ENCODE assay signal across 8 mouse cellular contexts in genomic region chr15:31447121-31447520, GRCm38 (mm10). TPM values are rescaled to one million over a fixed set of nuclear protein-coding genes. Genes with fewer than 3 reads are reported as not detected.
A peak's percentile ranks its signal among the peaks of the same experiment; 100 is the strongest.
DNase-seq lines count a peak whose midpoint lies in the region; ATAC-seq lines count a peak whose summit lies in the region.

No protein-coding gene starts in this region.

- intact Hi-C loops in left cerebral cortex, postnatal 36 days (cut with DNase I) = loop anchor here (1.0 kb wide), 1 partner anchor 132 kb away; no protein-coding TSS in a partner anchor

- WGBS in embryonic facial prominence, embryonic 15.5 days = 35% methylated on average over 7 of the region's 7 CpGs
- WGBS in hindbrain, embryonic 14.5 days = 47% methylated on average over 7 of the region's 7 CpGs
- WGBS in neural tube, embryonic 13.5 days = 51% methylated on average over 7 of the region's 7 CpGs

- 0 out of 2 replicates have a peak overlapping the region, but pooled peaks have one; percentile 29 for H3K4me2 ChIP-seq in embryonic facial prominence, embryonic 15.5 days (replicated peaks)
- 0 out of 2 replicates have a peak overlapping the region, but pooled peaks have one; percentile 5 for H3K4me2 ChIP-seq in hindbrain, embryonic 14.5 days (replicated peaks)
- H3K4me2 ChIP-seq in neural tube, embryonic 13.5 days = no peak overlapping the region

- DNase-seq in layer of hippocampus, adult 11-12 months (ENCODE audit: low spot score) = peak; percentile 75
- DNase-seq in layer of hippocampus, adult 9-10 months (ENCODE audit: low spot score) = no peak
- peak; percentile 81 for DNase-seq in NIH3T3 (ENCODE audit: low read depth)
- DNase-seq in hindbrain, embryonic 14.5 days (ENCODE audit: low spot score) = peak; percentile 82
- peak; percentile 39 to 62 for DNase-seq in left cerebral cortex, postnatal 36 days (ENCODE audit: low spot score in 2 of 2)
- no peak for DNase-seq in ovary, postnatal 10 days (ENCODE audit: low spot score)

- H3K27ac ChIP-seq in embryonic facial prominence, embryonic 15.5 days (replicated peaks) = no peak overlapping the region
- no peak overlapping the region for H3K27ac ChIP-seq in hindbrain, embryonic 14.5 days
- no peak overlapping the region for H3K27ac ChIP-seq in neural tube, embryonic 13.5 days (replicated peaks)

- no peak overlapping the region for H3K4me3 ChIP-seq in embryonic facial prominence, embryonic 15.5 days (replicated peaks)
- H3K4me3 ChIP-seq in hindbrain, embryonic 14.5 days (replicated peaks; ENCODE audit: low read length) = no peak overlapping the region
- no peak overlapping the region for H3K4me3 ChIP-seq in neural tube, embryonic 13.5 days

- no peaks in the 10 kb centered on the region for H3K9me3 ChIP-seq in embryonic facial prominence, embryonic 15.5 days (replicated peaks)
- no peaks in the 10 kb centered on the region for H3K9me3 ChIP-seq in hindbrain, embryonic 14.5 days (ENCODE audit: control insufficient read depth, low read length)
- H3K9me3 ChIP-seq in neural tube, embryonic 13.5 days = no peaks in the 10 kb centered on the region

- H3K27me3 ChIP-seq in embryonic facial prominence, embryonic 15.5 days = no peaks in the 10 kb centered on the region
- no peaks in the 10 kb centered on the region for H3K27me3 ChIP-seq in hindbrain, embryonic 14.5 days (ENCODE audit: control insufficient read depth, insufficient read depth, low read length)
- 0 out of 2 replicates have a peak, but pooled peaks cover 3% of the 10 kb centered on the region for H3K27me3 ChIP-seq in neural tube, embryonic 13.5 days

- H3K9ac ChIP-seq in embryonic facial prominence, embryonic 15.5 days = no peak overlapping the region
- no peak overlapping the region for H3K9ac ChIP-seq in hindbrain, embryonic 14.5 days
- H3K9ac ChIP-seq in neural tube, embryonic 13.5 days = no peak overlapping the region

- peaks cover 6% of the 10 kb centered on the region; the same call in 1 of the 2 replicates for H3K4me1 ChIP-seq in embryonic facial prominence, embryonic 15.5 days
- H3K4me1 ChIP-seq in hindbrain, embryonic 14.5 days (replicated peaks; ENCODE audit: control insufficient read depth, insufficient read depth, low read length) = no peaks in the 10 kb centered on the region
- H3K4me1 ChIP-seq in neural tube, embryonic 13.5 days (replicated peaks) = no peaks in the 10 kb centered on the region

- H3K36me3 ChIP-seq in embryonic facial prominence, embryonic 15.5 days = no peaks in the 10 kb centered on the region
- H3K36me3 ChIP-seq in hindbrain, embryonic 14.5 days (replicated peaks; ENCODE audit: control insufficient read depth, insufficient read depth) = no peaks in the 10 kb centered on the region
- H3K36me3 ChIP-seq in neural tube, embryonic 13.5 days = no peaks in the 10 kb centered on the region

- ATAC-seq in embryonic facial prominence, embryonic 15.5 days (ENCODE audit: insufficient number of reproducible peaks, low FRiP score, low TSS enrichment, low read depth) = no peak
- peak; percentile 69 for ATAC-seq in hindbrain, embryonic 14.5 days (ENCODE audit: low FRiP score)
- ATAC-seq in neural tube, embryonic 13.5 days (ENCODE audit: low read depth) = peak; percentile 63

RNA-seq across cellular contexts. Expression of gene Ropn1l, which starts 6.4 kb away (rescaled TPM):
- 3.6 and 5.8 TPM in 2 replicates for polyA plus RNA-seq in embryonic facial prominence, embryonic 15.5 days (2015; fragmentation: Nextera tagmentation; extraction: Ambion mirVana)
- 2.4 and 2.8 TPM in 2 replicates for polyA plus RNA-seq in hindbrain, embryonic 14.5 days (2014; fragmentation: Nextera tagmentation; extraction: Ambion mirVana)
- under 1 TPM; 0.57 to 0.79 TPM for total RNA-seq in left cerebral cortex, postnatal 36 days (2021)
- 0.96 and 1.5 TPM in 2 replicates for polyA plus RNA-seq in neural tube, embryonic 13.5 days (2015; fragmentation: Nextera tagmentation; extraction: Ambion mirVana)

Comparison
In these comparisons a context has a peak if more than half of its experiments do, and no peak if none do; other contexts are left out.
1. DNase-seq: peak in layer of hippocampus, adult 11-12 months (single experiment), NIH3T3 (single experiment), hindbrain, embryonic 14.5 days (single experiment) and left cerebral cortex, postnatal 36 days (2 of 2); none in layer of hippocampus, adult 9-10 months (single experiment) and ovary, postnatal 10 days (single experiment).